Mouse (Mus musculus): ENCODE results near the gene Tacc2.

GRCm38 (mm10) chr7:130788950-130789349 is 211.7 kb downstream of the Tacc2 start:
- TF ChIP-seq POLR2A (IDR thresholded peaks at IDR 0.05; ENCODE audit: low read depth, low read length) (no peak), CTCF (IDR thresholded peaks at IDR 0.05; ENCODE audit: extremely low read depth, insufficient read length, insufficient replicate concordance, low read depth, low read length) (no peak)

All from small intestine, adult 2 months (tissue).